Mouse (Mus musculus) bone marrow, adult 2 months (tissue): ENCODE data around the gene Csnk1d.

ENCODE experiments used
- CTCF ChIP-seq: fragments of 200-500 bp; IDR thresholded peaks from 2 replicates; pipeline ENCODE4 v1.5.1; 2011; ENCODE audit warnings: low read length, control low read depth; ENCODE audit not compliant: control insufficient read depth, insufficient read depth
- POLR2A ChIP-seq: fragments of 200-500 bp; IDR thresholded peaks from 2 replicates; pipeline ENCODE4 v1.6.1; 2011; ENCODE audit warnings: low read depth, mild to moderate bottlenecking, control low read depth, low read length, borderline replicate concordance; ENCODE audit not compliant: control insufficient read depth

DNA sequence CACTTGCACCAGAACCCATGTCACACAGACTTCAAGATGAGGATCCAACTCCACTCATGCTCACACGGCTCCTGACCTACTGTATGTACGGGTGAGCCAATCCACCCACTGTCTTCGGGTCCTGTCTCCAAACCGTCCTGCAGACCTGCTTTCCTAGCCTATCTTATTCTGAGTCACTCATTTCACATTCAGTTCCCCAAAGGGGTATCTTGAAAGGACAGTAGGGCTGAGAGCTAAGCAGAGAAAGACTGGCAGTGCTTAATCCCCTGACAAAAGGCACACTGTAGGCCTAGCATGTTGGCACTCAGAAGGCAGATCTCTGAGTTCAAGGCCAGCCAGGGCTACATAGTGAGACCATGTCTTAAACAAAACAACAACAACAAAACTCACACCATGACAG, 2.7 kb downstream of the Csnk1d start:
- TF ChIP-seq POLR2A (no peak), CTCF (no peak)
